Mouse (Mus musculus) cerebellum, adult 2 months (tissue): Measurements from ENCODE around the gene Ces2e. TPM values are rescaled to one million over a fixed set of nuclear protein-coding genes. Genes with fewer than 3 reads are reported as not detected.

Experiments
- DNase-seq, 2 experiments: peaks; one replicate each; pipeline ENCODE4 v3.0.0; 2021
- H3K27ac ChIP-seq: fragments of 200-500 bp; 2 replicates; pipeline ENCODE4 v1.5.1; 2012; ENCODE audit warnings: low read length, control low read depth, inconsistent platforms; ENCODE audit not compliant: insufficient read depth
- H3K27me3 ChIP-seq: fragments of 200-500 bp; 2 replicates; pipeline ENCODE4 v1.6.1; 2012; ENCODE audit warnings: inconsistent platforms, mild to moderate bottlenecking, low read length, moderate library complexity; ENCODE audit not compliant: control insufficient read depth, insufficient read depth
- H3K4me1 ChIP-seq: fragments of 200-500 bp; 2 replicates; pipeline ENCODE4 v1.6.1; 2011; ENCODE audit warnings: low read length; ENCODE audit not compliant: control insufficient read depth, insufficient read depth
- H3K4me3 ChIP-seq: fragments of 200-500 bp; replicated peaks from 2 replicates; pipeline ENCODE3; 2011; ENCODE audit warnings: mild to moderate bottlenecking, low read depth, low read length, control low read depth; ENCODE audit not compliant: insufficient read depth
- CTCF ChIP-seq: fragments of 200-500 bp; IDR thresholded peaks from 2 replicates; pipeline ENCODE4 v1.5.1; 2011; ENCODE audit warnings: low read depth, mild to moderate bottlenecking, control low read depth, low read length, moderate library complexity, borderline replicate concordance; ENCODE audit not compliant: insufficient read depth
- POLR2A ChIP-seq: fragments of 200-500 bp; IDR thresholded peaks from 2 replicates; pipeline ENCODE4 v1.6.1; 2011; ENCODE audit warnings: low read length, control low read depth, borderline replicate concordance; ENCODE audit not compliant: insufficient read depth
- WGBS: fragments of 180-500 bp; shearing (Covaris S2); methylation state at CpG from one replicate; pipeline ENCODE4 v1.1.7; 2018; 5-methylcytosine and 5-hydroxymethylcytosine counted together
- polyA plus RNA-seq: library from polyadenylated mRNA; depleted of rRNA; stranded (reverse); fragments of >200 nt; gene quantifications from 2 replicates; pipeline ENCODE4 v1.2.3, GENCODE M21; 2012; rRNA removed

The Ces2e gene
- polyA plus RNA-seq, 1 experiment, result 0.08 TPM

- TF ChIP-seq POLR2A (no peak), CTCF (no peak)
These were observed 23.0 kb downstream of the Ces2e start for GRCm38 (mm10) chr8:104949031-104949430.

DNA sequence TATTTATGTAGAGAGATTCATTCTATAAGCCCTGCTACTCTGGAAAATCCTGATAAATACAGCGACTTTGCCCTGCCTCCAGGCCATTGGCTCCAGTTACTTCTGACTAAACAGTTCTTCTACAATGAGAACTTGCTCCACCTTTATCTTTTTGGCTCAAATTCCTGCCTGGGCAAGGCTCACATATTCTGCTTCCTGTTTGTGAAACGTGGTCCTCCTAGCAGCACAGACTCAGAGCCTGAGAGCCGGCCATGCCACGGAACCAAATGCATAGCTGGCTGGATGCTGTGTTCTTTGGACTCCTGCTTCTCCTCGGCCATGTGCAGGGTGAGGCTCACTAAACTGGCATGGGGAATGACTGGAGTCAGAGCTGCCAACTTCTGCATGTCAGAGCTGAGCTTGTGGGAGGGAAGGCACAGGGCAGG lies 35.5 kb downstream of the Ces2e start, which contains the start of gene Ces2g:
Ces2g (plus strand) TSS at position 182 of the 425 bp plus-strand sequence.
- WGBS, result 15% methylated on average over 5 of the region's 5 CpGs
- TF ChIP-seq POLR2A (no peak), CTCF (no peak)
- Histone ChIP-seq H3K4me3 (no peak within 1 kb of the TSS), H3K4me1 (no peaks in the 10 kb centered on the region), H3K27me3 (no peaks in the 10 kb centered on the region), H3K27ac (no peak within 1 kb of the TSS)
- no peak for DNase-seq

More at GRCm38 (mm10) chr8:104949031-104949430, 23.0 kb downstream of the Ces2e start:
- H3K27me3 ChIP-seq, result no peaks in the 10 kb centered on the region
- H3K27ac ChIP-seq, result no peak overlapping the region
- H3K4me1 ChIP-seq, result no peaks in the 10 kb centered on the region
- DNase-seq, result no peak
- H3K4me3 ChIP-seq, result no peak overlapping the region
- WGBS, result 91% methylated on average over 5 of the region's 5 CpGs

GRCm38 (mm10) chr8:104962229-104962901 lies 36.3 kb downstream of the Ces2e start:
- Histone ChIP-seq H3K27ac (no peak overlapping the region), H3K4me1 (no peaks in the 10 kb centered on the region), H3K4me3 (no peak overlapping the region), H3K27me3 (no peaks in the 10 kb centered on the region)
- 77% methylated on average over 8 of the region's 8 CpGs for WGBS
- TF ChIP-seq POLR2A (no peak), CTCF (no peak)
- no peak for DNase-seq

- DNase-seq, result no peak
- no peak overlapping the region for H3K27ac ChIP-seq
- no peaks in the 10 kb centered on the region for H3K4me1 ChIP-seq
- H3K27me3 ChIP-seq, result no peaks in the 10 kb centered on the region
- 91% methylated on average over 4 of the region's 4 CpGs for WGBS
- TF ChIP-seq CTCF, result no peak
- no peak for TF ChIP-seq POLR2A
- H3K4me3 ChIP-seq, result no peak overlapping the region
These were observed 37.4 kb downstream of the Ces2e start for GRCm38 (mm10) chr8:104963375-104963894.

DNA sequence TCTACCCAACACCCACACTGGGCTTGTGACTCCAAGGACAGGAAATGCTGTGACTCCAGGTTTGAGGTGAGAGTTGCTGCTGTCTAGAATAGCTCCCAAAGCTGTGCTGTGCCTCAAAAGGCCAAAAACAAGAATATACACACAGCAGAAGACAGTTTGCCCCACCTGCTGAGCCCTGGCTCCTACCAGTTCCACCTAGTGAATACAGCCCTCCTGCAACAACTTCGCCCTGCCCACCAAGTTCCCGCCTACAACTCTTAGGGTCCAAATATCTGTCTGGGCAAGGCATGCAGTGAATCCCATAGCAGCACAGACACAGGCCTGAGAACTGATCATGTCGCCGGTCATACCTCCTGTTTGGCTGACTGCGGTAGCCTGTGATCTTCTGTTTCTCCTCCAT lies 58.1 kb downstream of the Ces2e start:
- TF ChIP-seq POLR2A, result no peak
- no peak for TF ChIP-seq CTCF
- WGBS, result 91% methylated on average over 5 of the region's 5 CpGs
- DNase-seq, result no peak
- Histone ChIP-seq H3K4me1 (peaks cover 3% of the 10 kb centered on the region), H3K27me3 (no peaks in the 10 kb centered on the region), H3K27ac (no peak overlapping the region), H3K4me3 (no peak overlapping the region)

Other genes starting within 250 kb of the Ces2e start
- not detected in 2 replicates for gene Ces2a, start 192.3 kb upstream of the Ces2e start, polyA plus RNA-seq
- 0.06 TPM in 1 of 2 replicates, not detected in the other for gene Ces2b, start 94.7 kb upstream of the Ces2e start, polyA plus RNA-seq
- not detected in 2 replicates for gene Ces2c, start 79.2 kb upstream of the Ces2e start, polyA plus RNA-seq
- gene Ces2f, start 21.1 kb downstream of the Ces2e start, polyA plus RNA-seq, result not detected in 2 replicates
- gene Ces2g, start 35.5 kb downstream of the Ces2e start, polyA plus RNA-seq, result 0.10 TPM in 2 replicates
- not detected in 2 replicates for gene Ces2h, start 74.6 kb downstream of the Ces2e start, polyA plus RNA-seq
- not detected in 2 replicates for gene Ces3a, start 122.3 kb downstream of the Ces2e start, polyA plus RNA-seq
- not detected in 2 replicates for gene Ces3b, start 157.5 kb downstream of the Ces2e start, polyA plus RNA-seq
- gene Ces4a, start 205.5 kb downstream of the Ces2e start, polyA plus RNA-seq, result 0.07 TPM in 1 of 2 replicates, not detected in the other
- 14.5 and 15.1 TPM in 2 replicates for gene Cbfb, start 244.4 kb downstream of the Ces2e start, polyA plus RNA-seq